Mouse (Mus musculus) kidney, adult 2 months (tissue): ENCODE measurements around the gene Chrm3.

ENCODE experiments used
- CTCF ChIP-seq: fragments of 200-500 bp; conservative IDR thresholded peaks from 2 replicates; pipeline ENCODE4 v1.5.1; 2011; ENCODE audit warnings: low read depth, mild to moderate bottlenecking, control low read depth, low read length, moderate library complexity, mixed read lengths; ENCODE audit not compliant: insufficient read depth, insufficient read length
- POLR2A ChIP-seq: fragments of 200-500 bp; IDR thresholded peaks from one replicate; pipeline ENCODE4 v1.6.1; 2011; ENCODE audit warnings: low read depth, low read length, control low read depth

GRCm38 (mm10) chr13:10220403-10220802 is 140.2 kb downstream of the Chrm3 start:
- TF ChIP-seq CTCF: no peak
- no peak for TF ChIP-seq POLR2A
